Mouse (Mus musculus) liver, embryonic 14.5 days (tissue): ENCODE data around the gene Atp5s. TPM values are rescaled to one million over a fixed set of nuclear protein-coding genes. Genes with fewer than 3 reads are reported as not detected.
A peak's percentile ranks its signal among the peaks of the same experiment; 100 is the strongest.

Experiments
- ATAC-seq: fragments of 200-750 bp; cut with Nextera tagmentation; 2 replicates; pipeline ENCODE4 v1.8.0; 2017; ENCODE audit warnings: moderate number of reproducible peaks, mild to moderate bottlenecking, moderate library complexity; ENCODE audit not compliant: insufficient read depth
- DNase-seq, 3 experiments: peaks; one replicate each; pipeline ENCODE4 v3.0.0-alpha.2; 2012 to 2013; ENCODE audit warnings: low read depth in 3 of 3, low spot score in 3 of 3
- H3K27ac ChIP-seq: fragments of 300-500 bp; sonication (generic); 2 replicates; pipeline ENCODE4 v1.5.1; 2014; ENCODE audit warnings: moderate library complexity, mild to moderate bottlenecking, control low read depth, inconsistent platforms
- H3K27me3 ChIP-seq: fragments of 300-500 bp; sonication (generic); 2 replicates; pipeline ENCODE4 v1.6.1; 2014; ENCODE audit warnings: mild to moderate bottlenecking, low read length, moderate library complexity; ENCODE audit not compliant: control insufficient read depth, insufficient read depth
- H3K36me3 ChIP-seq: fragments of 300-500 bp; sonication (generic); replicated peaks from 2 replicates; pipeline ENCODE4 v1.6.1; 2014; ENCODE audit warnings: low read depth; ENCODE audit not compliant: control insufficient read depth, insufficient read depth
- H3K4me1 ChIP-seq, 2 experiments: fragments of 200-500 bp in 1 of 2; fragments of 300-500 bp in 1 of 2; sonication (generic) in 1 of 2; replicated peaks; 2 replicates each; pipeline ENCODE4 v1.6.1; 2012 to 2014; ENCODE audit warnings: antibody characterized with exemption in 1 of 2, inconsistent platforms in 1 of 2, low read length in 1 of 2; ENCODE audit not compliant: control insufficient read depth in 2 of 2, insufficient read depth in 2 of 2
- H3K4me2 ChIP-seq: fragments of 300-500 bp; sonication (generic); 2 replicates; pipeline ENCODE4 v1.6.1; 2014; ENCODE audit warnings: low read depth, mild to moderate bottlenecking, control low read depth, moderate library complexity
- H3K4me3 ChIP-seq, 2 experiments: fragments of 200-500 bp in 1 of 2; fragments of 300-500 bp in 1 of 2; sonication (generic) in 1 of 2; 2 replicates each; pipeline ENCODE4 v1.5.1; 2012 to 2014; ENCODE audit warnings: low read depth in 2 of 2, low read length in 2 of 2, mild to moderate bottlenecking in 2 of 2, control low read depth in 1 of 2, inconsistent platforms in 1 of 2, moderate library complexity in 1 of 2; ENCODE audit not compliant: insufficient read depth in 1 of 2
- H3K9ac ChIP-seq: fragments of 300-500 bp; sonication (generic); replicated peaks from 2 replicates; pipeline ENCODE4 v1.6.1; 2014; ENCODE audit warnings: mild to moderate bottlenecking, control low read depth, moderate library complexity
- H3K9me3 ChIP-seq: fragments of 300-500 bp; sonication (generic); 2 replicates; pipeline ENCODE4 v1.6.1; 2016; ENCODE audit warnings: low read length, mixed read lengths; ENCODE audit not compliant: control insufficient read depth
- CTCF ChIP-seq: IDR thresholded peaks from 2 replicates; pipeline ENCODE4 v1.5.1; 2016; ENCODE audit warnings: antibody characterized with exemption, low read depth, control low read depth
- EP300 ChIP-seq: IDR thresholded peaks from 2 replicates; pipeline ENCODE4 v1.6.1; 2016; ENCODE audit warnings: antibody characterized with exemption, low read depth
- WGBS: fragments of 180-500 bp; shearing (Covaris S2); extraction: QIAGEN DNeasy Blood & Tissue Kit; methylation state at CpG from one replicate; pipeline ENCODE4 v1.1.7; 2014; ENCODE audit not compliant: insufficient replicate concordance; 5-methylcytosine and 5-hydroxymethylcytosine counted together
- polyA plus RNA-seq, 2 experiments: library from polyadenylated mRNA; depleted of rRNA in 1 of 2; stranded (reverse) in 1 of 2; unstranded in 1 of 2; fragments of >200 nt; fragmentation: Nextera tagmentation in 1 of 2; extraction: Ambion mirVana in 1 of 2; gene quantifications; 2 replicates each; pipeline versions ENCODE4 v1.2.1 to v1.2.3; 2012 to 2014

Atp5s gene
- polyA plus RNA-seq, 2 experiments: 12.0 to 20.7 TPM

DNA sequence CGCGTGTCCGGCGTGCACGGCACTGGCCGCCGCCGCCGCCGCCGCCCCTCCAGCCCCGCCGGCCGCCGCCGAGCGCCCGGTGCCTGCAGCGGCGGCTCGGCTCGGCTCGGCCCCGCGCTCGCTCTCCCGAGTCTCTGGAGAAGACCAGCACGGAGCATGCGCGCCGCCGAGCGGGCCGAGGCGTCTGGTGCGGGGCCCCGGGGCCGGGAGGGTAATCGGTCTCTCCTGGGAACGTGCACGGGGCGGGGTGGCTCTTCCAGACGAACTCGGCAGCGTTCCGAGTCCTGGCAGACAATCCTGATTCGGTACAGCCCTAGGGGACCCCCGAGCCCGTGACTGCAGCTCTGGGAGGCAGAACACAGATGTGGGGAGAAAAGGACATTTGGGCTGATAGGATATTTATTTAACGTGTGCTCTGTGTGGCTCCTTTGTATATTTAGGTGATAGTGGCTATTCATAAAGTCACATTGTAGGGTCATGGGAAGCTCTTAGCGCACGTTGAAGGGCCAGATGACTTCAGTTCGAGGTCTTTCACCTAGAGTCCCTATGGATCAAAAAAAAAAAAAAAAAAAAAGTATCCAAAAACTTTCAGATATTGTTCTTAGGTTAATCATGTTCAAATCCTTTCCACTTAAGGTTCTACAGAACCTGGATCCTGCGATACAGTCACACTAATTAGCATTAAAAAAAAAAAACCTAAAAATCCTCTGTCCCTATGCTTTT lies 42.5 kb upstream of the Atp5s start:
- TF ChIP-seq EP300 (no peak), CTCF (peak; percentile 39)
- H3K9me3 ChIP-seq: no peaks in the 10 kb centered on the region
- H3K4me1 ChIP-seq: peaks cover 3 to 15% of the 10 kb centered on the region in 2 experiments; a peak in 3 of 4 replicates
- peak overlapping the region; percentile 71 to 95 for H3K4me3 ChIP-seq
- peak overlapping the region; percentile 78 for H3K27ac ChIP-seq
- 1% methylated on average over 50 of the region's 54 CpGs for WGBS
- no peaks in the 10 kb centered on the region for H3K36me3 ChIP-seq
- ATAC-seq (peak; percentile 86), DNase-seq (peak; percentile 68 to 76 (median 73))
- H3K27me3 ChIP-seq: no peaks in the 10 kb centered on the region
- peak overlapping the region; percentile 87 for H3K9ac ChIP-seq
- peak overlapping the region; percentile 74 for H3K4me2 ChIP-seq

DNA sequence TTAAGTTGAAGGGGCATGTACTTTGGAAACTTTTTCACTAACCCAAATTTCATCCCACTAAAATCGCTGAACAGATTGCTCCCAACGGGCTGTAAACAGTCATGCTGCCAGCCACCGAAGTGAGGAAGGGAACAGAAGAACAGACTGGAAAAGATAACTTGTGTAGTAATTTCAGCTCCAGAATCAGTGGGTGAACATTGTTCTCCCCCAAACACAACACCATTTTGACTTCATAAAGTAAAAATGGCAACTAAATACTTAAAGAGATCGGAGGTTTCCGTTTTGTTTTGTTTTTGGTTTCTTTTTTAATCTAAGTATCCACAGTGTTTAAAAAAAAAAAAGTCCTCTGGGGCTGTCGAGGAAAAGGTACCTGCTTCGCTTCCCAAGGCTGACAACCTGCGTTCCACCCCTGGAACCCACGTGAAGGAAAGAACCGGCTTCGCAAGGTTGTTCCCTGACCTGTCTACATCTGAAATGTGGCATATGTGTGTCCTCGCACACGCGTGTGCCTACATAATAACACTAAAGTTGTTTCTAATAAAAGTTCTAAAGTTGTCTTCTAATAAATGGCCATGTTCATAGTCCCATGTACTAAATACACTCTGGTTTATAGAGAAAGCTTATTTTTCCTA lies 41.8 kb upstream of the Atp5s start:
- DNase-seq (peak in 1 of 3 experiments; percentile 24), ATAC-seq (no peak)
- Histone ChIP-seq H3K27me3 (no peaks in the 10 kb centered on the region), H3K9ac (peak overlapping the region; percentile 87), H3K27ac (peak overlapping the region; percentile 28), H3K4me1 (peaks cover 3 to 15% of the 10 kb centered on the region in 2 experiments; a peak in 3 of 4 replicates), H3K4me2 (peak overlapping the region; percentile 74), H3K36me3 (no peaks in the 10 kb centered on the region), H3K9me3 (no peaks in the 10 kb centered on the region), H3K4me3 (peak overlapping the region; percentile 45 to 95; a peak in 3 of 4 replicates)
- TF ChIP-seq CTCF (no peak), EP300 (no peak)
- WGBS: 44% methylated on average over 14 of the region's 14 CpGs

DNA sequence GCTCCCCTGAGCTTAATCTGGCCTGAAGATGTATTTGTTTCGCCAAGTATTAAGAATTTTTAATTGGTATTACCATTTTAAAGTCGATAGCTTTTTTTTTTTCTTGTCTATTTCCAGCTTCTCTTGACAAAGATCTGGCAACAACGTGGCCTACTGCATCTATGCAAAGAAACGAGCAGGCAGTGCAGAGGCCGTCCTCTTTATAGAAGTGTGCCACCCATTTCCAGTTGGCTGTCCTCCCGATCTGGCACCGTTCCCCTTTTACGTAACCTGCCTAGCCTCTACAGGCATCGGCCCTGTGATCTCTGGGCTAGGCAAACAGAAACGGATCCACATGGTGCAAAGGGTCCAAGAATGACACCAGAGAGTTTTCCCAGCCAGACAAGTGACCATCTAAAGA lies 41.2 kb upstream of the Atp5s start:
- DNase-seq (peak; percentile 58 to 63 (median 61)), ATAC-seq (0 out of 2 replicates have a peak, but pooled peaks have one; percentile 11)
- Histone ChIP-seq H3K9me3 (no peaks in the 10 kb centered on the region), H3K9ac (peak overlapping the region; percentile 87), H3K27me3 (no peaks in the 10 kb centered on the region), H3K27ac (peak overlapping the region; percentile 28), H3K36me3 (no peaks in the 10 kb centered on the region), H3K4me3 (peak overlapping the region; percentile 18 to 95; a peak in 2 of 4 replicates), H3K4me2 (peak overlapping the region; percentile 74), H3K4me1 (peaks cover 3 to 17% of the 10 kb centered on the region in 2 experiments; a peak in 3 of 4 replicates)
- TF ChIP-seq CTCF: no peak
- TF ChIP-seq EP300: 0 out of 2 replicates have a peak, but pooled peaks have one; percentile 15
- 23% methylated on average over 10 of the region's 10 CpGs for WGBS

DNA sequence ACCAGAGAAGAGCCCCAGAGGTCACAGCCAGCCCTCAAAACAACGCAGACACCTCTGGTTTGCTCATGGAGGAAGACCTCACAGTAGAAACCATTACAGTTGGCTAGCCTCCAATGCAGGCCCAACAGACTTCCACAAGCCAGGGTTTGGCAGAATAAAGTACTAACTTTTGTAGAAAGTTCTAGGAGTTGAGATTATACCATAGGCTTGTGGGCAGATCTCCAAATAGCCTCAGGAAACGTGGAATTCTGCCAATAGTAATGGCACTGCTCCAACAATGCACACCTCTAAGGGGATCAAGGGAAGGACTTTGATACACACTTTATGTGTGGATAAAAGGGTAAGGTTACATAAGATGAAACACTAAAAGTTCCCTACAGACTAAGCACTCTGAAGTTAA lies 36.4 kb upstream of the Atp5s start:
- no peak overlapping the region for H3K27ac ChIP-seq
- H3K27me3 ChIP-seq: no peaks in the 10 kb centered on the region
- DNase-seq (no peak), ATAC-seq (no peak)
- H3K4me2 ChIP-seq: no peak overlapping the region
- 64% methylated on average over 2 of the region's 2 CpGs for WGBS
- no peaks in the 10 kb centered on the region for H3K36me3 ChIP-seq
- peaks cover 0 to 5% of the 10 kb centered on the region in 2 experiments; a peak in 1 of 4 replicates for H3K4me1 ChIP-seq
- H3K4me3 ChIP-seq: no peak overlapping the region
- TF ChIP-seq CTCF (no peak), EP300 (no peak)
- no peaks in the 10 kb centered on the region for H3K9me3 ChIP-seq
- no peak overlapping the region for H3K9ac ChIP-seq

DNA sequence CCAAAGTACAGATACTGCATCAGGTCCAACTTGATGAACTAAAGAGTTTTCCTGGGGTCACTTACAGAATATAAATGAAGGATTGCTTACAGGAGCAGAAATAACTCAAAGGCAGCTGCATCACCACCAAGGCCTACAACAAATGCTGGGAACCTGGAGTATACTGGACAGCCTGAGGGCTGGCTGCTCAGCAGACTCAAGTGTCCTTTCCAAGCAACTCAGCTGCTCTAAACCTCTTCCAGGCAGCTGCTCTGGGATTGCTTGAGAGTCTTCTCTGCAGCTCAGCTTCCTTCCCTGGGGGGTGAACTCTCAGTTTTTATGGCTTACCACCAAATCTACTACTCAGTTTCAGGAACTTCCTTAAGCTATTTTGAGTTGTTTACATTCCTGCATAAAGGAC lies 35.7 kb upstream of the Atp5s start:
- no peak for DNase-seq

More for the DNA sequence above, 35.7 kb upstream of the Atp5s start:
- Histone ChIP-seq H3K4me3 (no peak overlapping the region), H3K9me3 (no peaks in the 10 kb centered on the region), H3K4me1 (0 out of 4 replicates have a peak, but pooled peaks cover 0 to 2% of the 10 kb centered on the region in 2 experiments), H3K27ac (no peak overlapping the region), H3K27me3 (no peaks in the 10 kb centered on the region), H3K4me2 (no peak overlapping the region), H3K9ac (no peak overlapping the region), H3K36me3 (no peaks in the 10 kb centered on the region)
- no peak for TF ChIP-seq CTCF
- TF ChIP-seq EP300: no peak
- ATAC-seq: no peak
